Mouse (Mus musculus) regulatory T cell (primary cell): ENCODE data around the gene Gm33543.

ENCODE experiments used
- in situ Hi-C: fragments of 300-600 bp; cut with MboI, MseI; formaldehyde crosslinking; loops from one replicate; pipeline ENCODE4 v1.15.1; 2025; ENCODE audit warnings: high pct_unique_total_duplicates

Gene Gm33543

DNA sequence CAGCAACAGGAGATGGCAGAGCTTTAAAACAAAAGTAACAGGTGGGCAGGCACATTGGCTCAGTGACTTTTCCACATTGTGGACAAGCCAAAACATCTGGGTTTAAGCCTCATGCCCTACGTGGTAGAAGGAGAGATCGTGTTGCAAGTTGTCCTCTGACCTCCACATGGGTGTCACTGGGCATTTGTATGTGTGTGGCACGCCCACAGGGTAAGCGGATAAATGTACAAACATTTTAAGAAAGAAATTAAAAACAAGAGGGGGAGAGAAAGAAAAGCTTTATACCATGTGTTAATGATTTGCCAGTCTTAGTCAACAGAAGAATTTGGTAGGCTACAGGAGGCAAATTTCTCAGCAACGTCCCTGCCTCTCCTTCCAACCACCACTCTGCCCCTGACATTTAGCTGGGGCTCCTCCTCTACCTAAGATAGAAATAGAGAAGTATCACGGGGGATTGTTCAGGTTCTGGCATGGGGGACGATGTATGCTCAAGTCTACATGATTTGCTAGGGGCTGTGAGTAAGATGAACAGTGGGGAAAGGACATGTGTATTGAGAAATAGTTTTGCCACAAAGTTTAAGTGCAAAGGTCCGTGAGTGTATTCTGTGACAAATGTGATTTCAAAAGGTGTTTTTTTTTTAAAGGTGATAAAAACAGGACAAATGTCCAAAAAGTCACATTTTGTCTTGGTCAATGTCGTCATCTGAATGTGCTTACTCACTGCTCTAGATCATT lies 6.0 kb downstream of the Gm33543 start:
- in situ Hi-C loops, result no loop called here

DNA sequence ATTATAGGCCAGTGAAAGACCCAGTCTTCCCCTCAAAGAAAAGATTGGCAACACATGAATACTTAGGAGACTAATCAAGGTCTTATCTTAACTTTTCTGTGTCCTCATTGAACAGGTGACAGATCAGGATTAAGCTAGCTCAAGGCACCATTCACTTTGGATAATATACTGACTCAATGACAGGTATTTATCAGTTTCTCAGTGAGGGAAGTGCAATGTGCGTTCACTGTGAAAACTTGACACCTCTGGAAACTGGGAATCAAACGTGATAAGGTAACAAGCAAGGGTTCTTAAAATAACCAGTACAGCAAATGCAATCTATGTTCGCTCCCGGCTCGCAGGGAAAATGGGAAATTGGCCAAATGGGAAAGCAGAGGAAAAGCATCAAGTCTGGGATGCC lies 11.8 kb downstream of the Gm33543 start:
- in situ Hi-C loops, result no loop called here

DNA sequence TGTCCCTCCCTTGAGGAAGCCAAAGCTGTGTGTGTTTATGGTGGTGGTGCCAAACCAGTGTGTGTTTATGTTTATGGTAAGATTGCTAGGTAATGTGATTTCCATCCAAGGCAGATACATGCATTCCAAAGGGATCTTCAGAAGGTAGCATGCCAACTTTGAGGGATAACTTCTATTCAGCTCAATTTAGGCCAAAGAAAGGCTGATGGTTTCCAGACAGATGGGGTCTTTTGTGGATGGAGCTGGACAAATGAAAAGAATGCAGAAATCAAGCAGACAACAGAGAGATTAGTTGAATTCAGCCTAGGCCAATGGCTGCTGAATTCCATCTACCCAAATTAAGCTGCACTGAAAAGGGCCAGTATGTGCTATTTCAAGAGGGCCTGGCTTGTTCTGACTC lies 13.3 kb downstream of the Gm33543 start:
- in situ Hi-C loops, result no loop called here

DNA sequence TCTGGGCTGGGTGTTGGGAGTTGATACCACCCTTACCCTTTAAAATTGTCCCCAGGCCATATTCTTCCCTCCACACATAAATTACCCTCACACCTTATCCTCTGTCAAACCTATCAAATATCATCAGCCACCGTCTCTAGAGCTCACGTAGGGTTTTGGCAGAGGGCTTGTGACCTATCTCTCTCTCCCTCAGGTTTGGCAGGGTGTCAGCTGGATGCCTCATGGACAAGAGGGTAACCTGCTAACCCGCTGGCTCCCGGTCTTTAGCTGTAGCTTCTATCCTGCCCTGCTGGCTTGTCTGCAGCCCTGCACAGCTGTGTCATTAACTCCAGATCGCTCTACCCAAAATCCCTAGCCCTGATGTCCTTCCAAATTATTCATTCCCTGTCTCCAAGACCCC lies 14.4 kb downstream of the Gm33543 start:
- in situ Hi-C loops, result no loop called here

DNA sequence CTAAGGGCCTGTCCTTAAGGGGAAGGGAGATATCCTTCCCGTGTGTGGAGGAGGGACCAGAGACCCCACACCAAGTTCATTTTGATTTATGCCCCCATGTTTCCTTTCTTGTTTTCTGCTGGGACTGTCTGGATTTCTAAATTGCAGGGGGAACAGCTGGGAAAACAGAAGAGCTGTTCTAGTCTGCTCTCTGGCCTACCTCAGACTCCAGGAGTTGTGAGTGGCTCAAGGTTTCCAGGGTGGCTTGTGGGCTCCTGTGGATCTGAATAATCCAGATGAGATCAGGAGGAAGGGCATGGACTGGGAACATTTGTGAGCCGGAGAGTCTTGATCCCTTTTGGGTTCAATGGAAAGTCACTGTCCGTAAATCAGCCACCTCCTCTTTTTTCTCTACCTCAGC lies 17.1 kb downstream of the Gm33543 start:
- in situ Hi-C loops, result no loop called here

DNA sequence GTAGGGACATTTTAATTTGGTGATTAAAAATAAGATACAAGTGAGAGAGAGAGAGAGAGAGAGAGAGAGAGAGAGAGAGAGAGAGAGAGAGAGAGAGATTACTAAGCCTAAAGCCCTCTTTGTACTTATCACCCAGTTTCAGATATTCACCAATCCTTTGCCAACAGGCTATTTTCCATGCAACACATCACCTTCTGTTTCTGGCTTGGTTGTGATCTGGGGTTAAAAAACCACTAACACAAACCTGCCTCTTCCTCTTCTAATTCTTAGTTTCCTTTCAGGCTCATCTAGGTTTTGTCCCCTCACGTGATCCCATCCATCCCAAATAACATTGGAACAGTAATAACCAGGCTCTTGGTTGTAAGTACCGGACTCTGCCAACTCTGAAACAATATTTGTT lies 24.2 kb downstream of the Gm33543 start:
- in situ Hi-C loops, result no loop called here

DNA sequence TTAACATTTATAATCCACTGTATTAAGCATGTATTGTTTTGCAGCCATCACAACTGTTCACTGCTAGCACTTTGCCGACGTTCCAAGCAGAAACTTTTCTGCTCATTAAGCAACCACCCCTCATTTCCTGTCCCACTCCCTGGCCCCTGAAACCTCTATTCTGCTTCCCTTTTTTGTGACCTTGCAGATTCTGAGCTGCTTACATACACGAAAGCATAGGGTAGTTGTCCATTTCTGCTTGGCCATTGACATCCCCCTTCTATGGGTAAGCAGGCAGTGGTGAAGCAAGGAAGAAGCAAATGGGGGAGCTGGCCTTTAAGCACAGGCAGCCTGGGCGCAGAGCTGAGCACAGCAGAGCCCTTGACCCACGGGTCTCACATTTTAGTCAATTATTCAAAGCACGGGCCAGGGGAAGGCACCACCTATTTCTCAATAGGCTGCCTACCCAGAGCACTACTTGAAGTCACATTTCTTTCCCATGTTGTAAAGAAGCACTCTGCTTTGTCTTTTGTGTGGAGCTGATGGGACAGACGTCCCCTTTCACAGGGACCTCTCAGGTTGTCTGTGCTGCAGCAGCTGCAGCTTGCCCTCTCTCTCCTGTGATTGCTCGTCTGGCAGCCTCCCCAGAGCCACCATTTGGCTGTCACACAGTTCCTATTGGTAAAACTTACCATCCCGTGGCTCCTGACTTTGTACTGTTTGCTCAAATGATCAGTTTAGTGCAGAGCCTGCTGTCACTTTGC lies 25.1 kb downstream of the Gm33543 start:
- in situ Hi-C loops, result no loop called here

DNA sequence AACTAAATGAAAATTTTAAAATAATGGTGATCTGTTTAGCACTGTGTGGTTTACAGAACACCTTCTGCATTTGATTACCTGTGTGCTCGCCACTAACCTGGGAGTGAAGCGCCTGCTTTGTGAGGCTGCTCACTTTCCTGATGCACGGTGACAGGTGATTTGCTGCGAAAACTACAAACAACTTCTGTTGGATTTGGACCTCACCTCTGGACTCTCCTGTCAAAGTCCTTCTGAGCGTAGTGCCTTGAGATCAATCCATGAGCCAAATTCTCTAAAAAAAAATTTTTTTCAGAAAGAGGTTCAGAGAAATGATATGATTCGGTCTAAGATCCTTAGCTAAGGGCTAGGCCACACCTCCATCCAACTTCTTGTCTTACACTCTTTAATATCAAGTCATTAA lies 28.4 kb downstream of the Gm33543 start:
- in situ Hi-C loops, result no loop called here

DNA sequence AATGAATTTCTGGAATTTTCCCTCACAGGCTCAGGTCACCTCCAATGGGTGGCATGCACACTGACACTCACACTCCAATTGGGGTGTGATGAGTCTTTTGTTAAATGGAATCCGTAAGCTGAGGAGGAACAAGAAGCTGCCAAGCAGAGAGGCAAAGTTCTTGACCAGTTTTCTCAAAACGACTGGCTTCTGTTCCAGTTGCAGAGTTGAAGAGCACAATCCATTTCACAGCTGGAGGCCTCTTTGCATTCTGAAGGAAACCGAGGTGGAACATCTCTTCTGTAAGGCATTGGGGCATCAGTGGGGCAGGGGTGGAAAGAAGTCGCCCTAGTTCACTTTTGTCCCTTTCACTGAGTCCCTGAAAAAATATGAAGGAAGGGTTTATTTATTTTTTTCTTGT lies 30.9 kb downstream of the Gm33543 start:
- in situ Hi-C loops, result no loop called here

DNA sequence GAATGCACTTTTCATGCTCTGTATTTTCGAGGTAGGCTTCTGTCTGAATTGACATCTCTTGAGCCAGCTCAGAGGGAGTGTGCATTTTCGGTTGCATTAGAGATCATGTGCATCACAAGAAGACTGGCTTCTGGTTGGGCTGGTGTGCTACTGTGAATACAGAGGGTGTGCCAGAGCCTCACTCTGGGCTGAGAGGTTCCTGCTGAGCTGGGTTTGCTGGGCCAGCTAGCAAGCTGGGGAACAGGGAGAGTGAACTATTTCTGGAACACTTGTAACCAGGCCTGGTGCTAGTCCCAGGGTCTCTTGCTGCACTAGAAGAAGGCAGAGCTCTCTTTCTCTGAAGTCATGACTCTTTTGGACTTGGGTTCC lies 41.3 kb downstream of the Gm33543 start:
- in situ Hi-C loops, result no loop called here

DNA sequence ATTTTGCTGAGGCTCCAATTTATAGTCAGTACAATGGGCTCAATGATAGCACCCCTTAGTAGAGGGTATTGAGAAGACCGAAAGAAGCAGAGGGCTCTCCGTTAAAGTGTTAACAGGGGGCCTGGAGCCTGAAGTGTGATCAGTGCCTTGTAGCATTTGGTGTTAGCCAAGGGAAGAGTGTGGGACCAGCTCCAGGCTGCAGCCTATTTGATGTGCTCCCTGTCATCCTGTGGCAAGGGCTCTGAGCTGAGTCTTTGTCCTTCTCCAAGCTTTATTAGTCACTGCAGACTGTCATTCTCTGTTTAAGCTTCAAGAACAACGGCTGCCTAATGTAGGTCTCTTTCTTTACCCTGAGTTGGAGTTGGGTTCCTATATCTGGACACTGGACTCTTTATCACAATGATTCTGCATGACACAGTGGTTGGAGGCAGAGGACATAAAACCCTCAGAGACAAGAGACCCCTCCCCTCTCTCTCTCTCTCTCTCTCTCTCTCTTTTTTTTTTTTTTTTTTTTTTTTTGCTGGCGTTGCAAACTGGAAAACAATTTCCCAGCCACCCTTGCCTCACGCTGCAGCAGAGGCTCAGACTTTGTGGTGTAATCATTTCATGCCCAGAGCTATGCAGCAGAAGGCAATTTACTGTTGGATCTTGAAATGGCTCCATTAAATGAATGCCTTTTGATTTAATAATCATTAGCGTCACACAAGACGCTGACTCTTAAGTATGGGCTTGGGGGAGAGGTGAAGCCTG lies 41.9 kb downstream of the Gm33543 start:
- in situ Hi-C loops, result no loop called here

DNA sequence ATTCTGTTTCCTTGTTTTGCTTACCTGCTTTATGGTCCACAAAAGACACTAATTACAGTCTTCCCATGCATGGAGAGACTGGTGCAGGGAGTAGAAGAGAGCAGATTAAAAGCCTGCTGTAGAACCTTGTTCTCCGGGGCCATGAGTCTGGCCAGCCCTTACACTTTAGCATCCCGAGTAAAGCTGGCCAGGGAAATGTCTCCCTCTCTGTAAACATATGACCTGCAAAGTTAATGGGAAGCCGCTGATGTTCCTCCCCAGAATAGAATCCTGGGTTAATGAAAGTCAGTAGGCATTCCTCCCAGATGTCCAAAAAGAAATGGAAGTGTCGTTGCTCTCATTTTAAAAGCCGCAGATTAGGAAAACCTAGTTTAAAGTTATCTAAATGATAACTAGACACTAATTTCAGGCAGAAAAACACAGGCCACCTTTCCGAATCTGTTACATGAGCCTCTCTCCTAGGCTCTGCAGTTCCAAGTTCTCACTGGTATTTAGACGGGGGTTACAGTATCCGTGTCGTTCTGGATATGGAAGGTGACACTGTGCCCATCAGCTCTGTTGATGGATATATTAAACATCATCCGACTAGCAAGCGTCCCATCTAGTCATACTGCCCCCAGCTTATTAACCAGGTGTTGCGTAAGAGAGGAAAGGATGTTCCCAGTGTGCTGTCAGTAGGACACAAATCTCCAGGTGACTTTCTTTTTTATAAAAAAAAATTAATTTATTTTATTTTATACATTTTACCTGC lies 44.9 kb downstream of the Gm33543 start:
- in situ Hi-C loops, result no loop called here

DNA sequence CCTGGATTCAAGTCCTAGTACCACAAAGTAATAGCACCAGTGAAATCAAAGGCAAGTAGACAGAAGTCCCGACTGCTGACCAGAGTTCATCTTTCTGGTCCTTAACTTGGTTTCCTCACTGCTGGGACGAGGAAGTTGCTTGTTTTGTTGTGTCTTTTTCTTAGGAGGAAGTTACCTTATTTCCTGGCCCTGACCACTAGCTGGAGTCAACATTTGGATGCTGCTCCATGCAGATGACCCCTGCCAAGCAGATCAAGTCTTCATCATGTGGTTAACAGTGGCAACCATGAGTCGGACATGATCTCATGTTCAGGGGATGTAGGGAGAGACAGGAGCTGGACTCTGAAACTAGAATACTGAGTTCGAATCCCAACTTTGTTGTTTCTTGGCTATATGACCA lies 47.2 kb downstream of the Gm33543 start:
- in situ Hi-C loops, result no loop called here

DNA sequence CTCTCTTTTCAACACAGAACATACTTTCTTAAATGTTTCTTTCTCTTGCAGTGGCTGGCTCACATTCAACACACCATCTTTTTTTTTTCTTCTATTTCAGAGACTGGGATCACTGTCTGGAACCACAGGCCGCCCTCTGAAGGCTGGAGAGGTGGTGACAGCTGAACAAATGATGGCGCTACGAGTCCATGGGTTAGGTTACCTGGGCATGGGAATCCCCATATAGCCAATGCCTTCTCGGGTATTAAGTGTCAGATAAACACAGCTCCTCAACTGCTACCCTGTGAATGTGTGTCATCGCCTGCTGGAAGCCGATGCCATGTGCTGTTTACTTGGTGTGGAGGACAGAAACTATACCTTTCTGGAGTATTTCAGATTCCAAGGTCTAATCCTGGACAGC lies 48.0 kb downstream of the Gm33543 start:
- in situ Hi-C loops, result no loop called here

DNA sequence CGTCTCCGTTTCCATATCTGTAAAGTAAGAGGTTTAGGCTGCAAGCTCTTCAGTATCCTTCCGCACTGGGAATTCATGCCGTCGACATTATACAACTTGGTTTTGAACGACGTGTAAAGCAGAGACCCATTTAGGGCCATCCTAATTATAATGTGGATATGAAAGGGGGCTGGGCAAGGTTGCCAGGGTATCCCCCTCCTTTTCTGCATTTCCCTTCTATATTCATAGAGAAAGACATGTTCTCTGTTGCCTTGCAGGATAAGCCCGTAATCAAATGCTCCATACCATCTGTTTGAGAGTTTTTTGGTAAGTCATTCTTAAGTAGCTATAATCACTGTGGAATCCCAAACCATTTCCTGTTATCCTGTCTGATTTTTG lies 51.3 kb downstream of the Gm33543 start:
- in situ Hi-C loops, result no loop called here

DNA sequence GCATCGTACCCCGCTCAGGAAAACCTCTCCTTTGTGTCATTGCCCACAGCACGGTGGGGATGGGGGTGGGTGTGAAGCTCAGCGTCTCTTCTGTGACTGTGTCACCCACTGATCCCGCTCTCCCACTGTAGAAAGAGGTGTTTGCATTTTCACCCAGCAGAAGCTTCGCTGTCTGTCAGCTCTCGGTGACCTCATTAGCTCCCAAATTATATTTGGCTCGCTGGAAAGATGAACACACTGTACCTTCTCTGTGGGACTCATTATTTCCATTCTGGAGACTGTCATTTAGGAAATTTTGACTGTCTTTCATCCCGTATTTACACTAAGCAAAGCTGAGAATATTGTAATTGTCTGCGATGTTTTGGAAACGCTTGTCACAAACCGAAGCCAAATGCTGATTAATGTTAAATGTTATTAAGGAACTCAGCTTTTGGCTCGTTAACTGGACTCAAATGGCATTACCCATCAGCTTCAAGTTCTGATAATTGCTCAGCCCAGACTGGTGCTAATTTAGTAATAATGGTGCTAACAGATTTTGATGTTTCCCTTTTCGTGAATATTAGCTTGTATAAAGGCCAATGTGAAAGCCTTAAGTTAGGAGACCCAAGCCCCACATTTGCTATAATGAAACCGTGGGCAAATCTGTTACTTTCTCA lies 51.8 kb downstream of the Gm33543 start:
- in situ Hi-C loops, result no loop called here

DNA sequence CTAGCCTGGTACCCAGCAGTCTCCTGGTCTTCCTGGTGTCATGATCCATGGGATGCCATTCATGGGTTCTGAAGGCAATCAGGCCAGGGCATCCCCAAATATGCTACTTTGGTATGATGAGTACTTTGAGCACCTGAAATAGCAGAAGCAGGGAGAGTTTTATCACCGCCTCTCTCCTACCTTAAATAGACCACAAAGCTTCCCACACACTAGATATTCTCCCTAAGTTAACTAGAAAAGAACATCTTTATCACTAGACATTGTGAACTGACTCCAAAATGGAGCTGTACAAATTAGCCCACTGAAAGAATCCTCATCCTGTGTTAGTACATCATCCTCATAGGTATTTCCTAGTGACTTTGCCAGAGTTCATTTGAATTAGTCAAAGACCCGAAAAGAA lies 55.6 kb downstream of the Gm33543 start:
- in situ Hi-C loops, result no loop called here

DNA sequence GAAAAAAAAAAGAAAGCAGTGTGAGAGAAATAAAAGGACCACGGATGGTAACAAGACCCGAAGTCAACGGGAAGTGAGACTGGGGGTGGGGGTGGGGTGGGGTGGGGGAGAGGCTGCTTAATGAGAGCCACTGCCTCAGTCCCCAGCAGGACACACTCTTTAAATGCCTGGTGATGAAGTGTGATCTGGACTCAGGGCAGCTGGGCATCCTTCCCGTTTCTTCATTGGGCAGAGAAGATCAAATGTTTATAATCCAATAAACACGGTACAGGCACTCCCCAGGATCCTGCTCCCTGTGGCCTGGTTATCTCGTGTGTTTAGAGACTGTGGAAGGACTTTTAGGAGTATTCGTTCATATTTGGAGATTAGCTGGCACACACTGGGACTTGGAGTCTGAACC lies 57.9 kb downstream of the Gm33543 start:
- in situ Hi-C loops, result no loop called here

DNA sequence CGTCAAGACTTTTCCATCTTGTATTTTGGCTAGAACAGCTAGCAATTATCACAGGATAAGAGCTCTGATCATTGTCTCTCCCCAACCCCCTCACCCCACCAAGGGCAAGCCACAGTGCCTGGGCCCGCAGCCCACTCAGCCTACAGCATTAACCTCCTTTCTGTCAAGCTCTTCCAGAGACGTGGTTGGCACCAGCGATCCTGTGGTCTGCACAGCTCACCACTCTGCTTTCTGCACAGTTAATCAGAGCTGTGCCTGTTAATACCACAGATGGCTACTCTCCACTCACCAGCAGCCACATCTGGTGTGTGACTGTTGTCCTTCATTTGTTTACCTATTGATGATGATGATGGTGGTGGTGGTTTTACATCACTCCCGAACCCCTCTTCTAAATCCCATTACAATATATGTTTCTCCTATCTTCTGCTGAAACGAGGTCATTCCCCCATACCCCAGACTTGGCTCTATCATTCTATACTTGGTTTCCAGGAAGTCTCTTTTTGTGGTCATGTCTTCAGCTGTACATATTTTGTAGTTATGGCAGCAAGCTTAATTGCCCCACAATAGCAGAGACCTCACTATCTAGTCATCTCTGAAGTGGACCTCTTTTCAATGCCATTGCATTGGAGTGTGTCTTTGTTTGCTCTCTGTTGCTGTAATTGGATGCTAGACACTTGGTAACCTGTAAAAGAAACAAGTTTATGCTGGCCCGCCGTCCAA lies 61.7 kb downstream of the Gm33543 start:
- in situ Hi-C loops, result no loop called here

DNA sequence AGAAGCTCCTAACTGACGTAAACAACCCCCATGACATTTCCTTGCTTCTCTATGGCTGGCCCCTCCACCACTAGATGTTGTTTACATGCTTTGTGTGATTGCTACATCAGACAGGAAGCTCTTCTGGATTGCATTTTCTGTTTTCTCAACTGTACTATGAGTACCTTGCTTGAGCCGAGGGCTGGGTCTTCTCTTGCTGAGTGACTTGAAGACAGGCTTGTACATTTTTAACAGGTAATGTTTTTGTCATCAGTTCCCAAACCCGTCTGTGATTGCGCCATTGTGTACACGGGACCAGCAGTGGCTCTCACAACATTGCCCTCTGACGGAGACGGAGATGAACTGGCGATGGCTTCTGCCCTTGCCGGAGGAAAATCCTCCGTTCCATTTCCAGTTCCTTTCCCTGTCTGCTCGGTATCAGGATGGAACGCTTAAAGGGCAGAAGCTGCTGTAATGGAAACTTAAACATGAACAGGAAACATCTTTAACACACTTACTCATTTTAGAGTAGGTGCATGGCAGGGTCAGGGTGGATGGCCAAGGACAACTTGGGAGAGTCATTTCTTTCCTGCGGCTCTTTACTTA lies 62.8 kb downstream of the Gm33543 start:
- in situ Hi-C loops, result no loop called here

DNA sequence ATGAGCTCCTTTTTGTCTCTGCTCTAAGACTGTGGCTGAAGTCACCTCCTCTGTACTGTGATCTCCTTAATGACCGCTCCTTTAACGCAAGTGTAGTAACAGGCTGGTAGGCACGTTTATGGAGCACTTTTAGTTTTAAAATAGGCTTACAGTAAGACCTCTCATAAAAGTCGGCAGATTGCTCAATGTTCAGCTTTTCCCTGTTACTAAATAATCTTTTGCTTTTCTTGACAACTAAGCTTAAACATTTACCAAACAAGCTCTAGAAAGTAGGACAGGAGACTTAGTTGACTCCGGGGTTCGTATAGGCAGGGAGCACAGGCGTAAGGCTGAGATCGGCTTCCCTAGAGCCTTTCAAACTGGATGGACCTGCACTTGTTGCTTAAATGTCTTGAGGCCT lies 64.1 kb downstream of the Gm33543 start:
- in situ Hi-C loops, result no loop called here
